Mouse (Mus musculus): ENCODE measurements around the gene Polr1a.

Polr1a gene

DNA sequence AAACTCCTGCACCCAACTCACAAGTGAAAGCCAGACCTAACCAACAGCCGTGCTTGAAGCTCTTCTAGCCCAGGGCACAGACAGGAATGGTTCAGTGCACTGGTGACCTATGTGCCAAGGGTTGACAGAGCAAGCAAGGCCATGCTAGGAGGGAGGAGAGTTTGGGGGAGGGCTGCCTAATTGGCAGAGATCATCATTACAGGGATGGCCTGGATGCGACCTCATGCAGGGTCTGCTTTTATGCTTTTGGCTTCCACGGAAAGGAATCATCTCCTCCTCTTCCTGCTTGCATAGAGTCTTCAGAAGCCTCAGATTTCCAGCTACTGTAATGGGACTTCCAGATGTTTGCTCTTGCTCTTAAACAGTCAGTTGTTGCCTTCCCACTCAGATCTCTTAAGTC is 40.9 kb downstream of the Polr1a start:
- DNase-seq (ENCODE audit: inconsistent ontology term) = no peak

DNA sequence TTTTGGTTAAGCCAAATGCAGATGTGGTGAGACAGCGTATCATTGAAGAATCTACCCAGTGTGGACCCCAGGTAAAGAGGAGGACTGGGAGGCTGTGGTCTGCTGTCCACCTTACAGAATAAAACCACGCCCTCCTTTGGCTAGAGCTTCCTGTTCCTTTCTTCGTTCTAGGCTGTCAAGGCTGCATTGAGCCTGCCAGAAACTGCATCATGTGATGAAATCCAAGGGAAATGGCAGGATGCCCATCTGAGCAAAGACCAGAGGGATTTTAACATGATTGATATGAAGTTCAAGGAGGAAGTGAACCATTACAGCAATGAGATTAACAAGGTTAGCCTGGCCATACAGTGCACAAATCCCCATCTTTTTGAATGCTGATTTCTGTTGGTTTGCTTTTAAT is 41.7 kb downstream of the Polr1a start:
- DNase-seq (ENCODE audit: inconsistent ontology term) = peak; percentile 44

DNA sequence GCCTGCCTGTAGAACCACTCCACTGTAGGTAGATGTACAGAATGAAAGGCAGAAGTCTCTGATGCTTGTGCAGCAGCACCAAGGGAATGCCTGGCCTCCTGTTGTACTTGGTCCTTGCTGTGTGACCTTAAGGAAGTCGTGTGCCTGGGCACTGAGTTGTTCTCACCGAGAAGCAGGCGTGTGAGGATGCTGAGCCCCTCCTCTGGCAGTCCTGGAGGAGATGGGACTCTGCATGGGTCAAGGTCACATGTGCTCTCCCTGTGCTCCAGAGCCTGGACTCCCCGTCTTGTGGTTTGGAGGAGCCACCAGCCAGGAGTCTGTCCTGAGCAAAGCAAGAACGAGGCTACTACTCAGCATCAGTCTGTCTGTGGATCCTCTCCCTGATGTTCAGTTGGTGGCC is 42.3 kb downstream of the Polr1a start:
- no peak for DNase-seq (ENCODE audit: inconsistent ontology term)

DNA sequence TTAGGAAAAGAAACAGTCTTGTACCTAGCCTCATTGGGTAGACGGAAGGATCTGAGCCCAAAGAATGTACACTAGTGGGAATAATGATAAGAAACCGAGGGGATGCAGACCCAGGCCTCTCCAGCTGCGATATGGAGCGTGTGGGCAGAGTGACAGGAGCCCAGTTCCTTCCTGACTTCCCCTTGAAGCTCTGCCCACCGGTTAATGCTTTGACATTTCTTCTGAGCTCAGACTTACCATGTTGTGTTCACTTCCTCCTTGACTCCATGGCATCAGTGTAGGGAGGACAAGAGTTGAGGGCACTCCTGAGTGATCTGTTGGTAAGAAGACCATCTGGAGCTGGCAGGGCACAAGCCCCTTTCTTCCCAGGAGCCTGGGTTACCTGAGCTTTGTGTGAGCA is 53.3 kb downstream of the Polr1a start:
- no peak for DNase-seq (ENCODE audit: inconsistent ontology term)

DNA sequence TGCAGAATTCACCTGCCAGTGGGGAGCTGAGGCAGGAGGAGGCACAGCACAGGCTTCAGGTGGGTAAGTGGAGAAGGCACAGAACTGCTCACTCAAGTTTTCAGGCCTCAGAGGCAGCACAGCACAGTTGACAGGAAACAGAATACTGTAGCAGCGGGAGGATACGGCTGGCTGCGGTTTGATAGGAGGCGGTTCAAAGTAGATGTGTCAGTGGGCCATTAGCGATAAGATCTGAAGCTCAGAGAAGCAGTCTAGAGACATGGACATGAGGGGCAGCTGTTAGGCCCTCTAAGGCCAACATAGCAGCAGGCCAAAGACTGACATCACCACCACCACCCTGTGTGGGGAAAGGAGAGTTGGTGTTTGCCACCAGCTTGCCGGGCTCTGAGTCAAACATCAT is 53.9 kb downstream of the Polr1a start:
- no peak for DNase-seq (ENCODE audit: inconsistent ontology term)

DNA sequence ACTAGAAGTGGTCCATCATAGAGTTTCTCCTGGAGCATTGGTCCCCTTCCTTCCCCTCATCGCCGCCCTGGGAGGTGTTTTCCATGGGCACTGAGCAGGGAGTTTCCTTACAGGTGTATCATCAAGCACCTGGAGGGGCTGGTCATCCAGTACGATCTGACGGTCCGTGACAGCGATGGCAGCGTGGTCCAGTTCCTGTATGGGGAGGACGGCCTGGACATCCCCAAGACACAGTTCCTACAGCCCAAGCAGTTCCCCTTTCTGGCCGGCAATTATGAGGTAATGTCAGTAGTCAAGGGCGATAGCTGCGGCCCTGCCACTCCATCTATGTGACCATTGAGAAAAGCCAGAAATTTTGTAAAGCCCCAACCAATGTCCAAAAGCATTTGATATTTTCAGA is 54.7 kb downstream of the Polr1a start:
- DNase-seq (ENCODE audit: inconsistent ontology term) = no peak

DNA sequence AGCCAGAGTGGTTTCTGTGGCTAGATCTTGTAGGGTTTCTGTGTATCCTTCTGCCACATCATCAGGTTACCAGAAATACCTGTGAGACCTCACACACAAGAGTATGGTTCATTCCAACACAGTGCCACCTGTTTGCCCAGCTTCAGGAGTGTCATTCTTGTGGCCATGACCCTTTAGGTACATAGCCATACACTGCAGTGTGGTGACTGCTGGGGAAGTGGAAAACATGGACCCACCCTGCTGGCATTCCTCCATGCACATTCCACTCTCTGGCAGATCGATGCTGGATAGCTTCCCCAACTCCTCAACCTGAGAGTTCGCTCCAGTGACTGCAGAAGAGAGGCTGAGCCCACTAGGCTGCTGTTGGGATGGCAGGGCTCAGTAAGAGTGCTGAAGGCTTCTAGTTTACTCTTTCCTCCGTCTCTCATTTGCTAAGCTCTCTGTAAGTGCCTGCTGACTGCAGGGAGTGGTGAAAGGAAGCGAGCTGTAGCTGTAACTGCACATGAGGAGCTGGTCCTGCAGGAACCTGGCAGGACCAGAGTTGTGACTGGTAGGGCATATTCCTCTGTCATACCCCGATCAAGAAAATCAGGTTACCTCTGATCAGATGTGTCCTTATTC is 57.9 kb downstream of the Polr1a start:
- no peak for DNase-seq (ENCODE audit: inconsistent ontology term)

DNA sequence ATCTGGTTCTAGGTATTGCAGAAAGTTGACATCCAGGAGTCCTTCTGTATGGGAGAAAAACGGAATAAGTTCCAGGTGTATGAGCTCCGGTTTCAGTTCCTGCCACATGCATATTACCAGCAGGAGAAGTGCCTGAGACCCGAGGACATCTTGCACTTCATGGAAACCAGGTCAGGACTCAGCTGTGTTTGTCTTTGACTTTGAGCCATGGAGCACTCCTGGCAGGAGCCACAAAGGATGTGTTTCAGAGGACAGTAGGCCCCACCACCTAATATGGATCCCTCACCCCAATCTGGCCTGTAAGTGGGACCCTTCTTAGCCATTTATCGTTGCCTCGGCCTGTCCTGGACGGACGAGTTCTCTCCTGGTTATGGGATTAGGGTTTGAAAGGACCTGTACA is 59.0 kb downstream of the Polr1a start:
- no peak for DNase-seq (ENCODE audit: inconsistent ontology term)

DNA sequence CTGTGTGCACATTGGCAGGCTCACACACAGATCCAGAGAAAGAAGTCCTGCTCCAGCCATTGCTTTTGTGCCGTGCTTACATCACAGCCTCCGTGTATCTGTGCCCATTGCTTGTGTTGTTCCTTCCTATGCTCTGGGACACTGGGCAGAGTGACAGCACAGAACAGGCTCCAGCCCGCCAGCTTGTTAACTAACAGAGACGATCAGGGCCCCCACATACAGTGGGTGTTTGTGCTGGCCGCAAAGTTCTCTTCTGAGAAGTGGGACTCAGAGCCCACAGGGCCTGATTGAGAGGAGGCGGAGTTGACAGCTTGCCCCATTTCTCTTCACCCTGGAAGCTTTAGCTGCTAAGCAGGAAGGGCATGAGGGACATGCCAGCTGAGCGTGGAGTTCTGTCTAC is 60.6 kb downstream of the Polr1a start:
- DNase-seq (ENCODE audit: inconsistent ontology term) = no peak

DNA sequence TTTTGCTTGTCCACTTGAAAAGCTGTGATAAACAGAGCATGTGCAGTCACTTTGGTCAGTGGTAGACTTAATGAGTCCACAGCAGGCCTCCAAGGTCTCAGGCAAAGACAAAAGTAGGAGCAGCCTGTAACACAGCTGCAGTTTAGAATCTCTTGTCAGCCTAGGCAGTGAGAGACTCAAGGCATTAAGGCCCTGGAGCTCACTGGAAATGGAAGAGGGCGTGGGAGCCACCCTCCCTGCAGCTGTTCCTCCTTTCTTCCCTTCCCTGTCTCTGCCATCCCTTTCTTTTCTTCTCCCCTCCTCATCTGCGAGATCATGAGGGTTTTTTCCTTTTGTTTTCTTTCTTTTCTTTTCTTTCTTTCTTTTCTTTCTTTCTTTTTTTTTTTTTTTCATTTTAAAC is 61.3 kb downstream of the Polr1a start:
- no peak for DNase-seq (ENCODE audit: inconsistent ontology term)

DNA sequence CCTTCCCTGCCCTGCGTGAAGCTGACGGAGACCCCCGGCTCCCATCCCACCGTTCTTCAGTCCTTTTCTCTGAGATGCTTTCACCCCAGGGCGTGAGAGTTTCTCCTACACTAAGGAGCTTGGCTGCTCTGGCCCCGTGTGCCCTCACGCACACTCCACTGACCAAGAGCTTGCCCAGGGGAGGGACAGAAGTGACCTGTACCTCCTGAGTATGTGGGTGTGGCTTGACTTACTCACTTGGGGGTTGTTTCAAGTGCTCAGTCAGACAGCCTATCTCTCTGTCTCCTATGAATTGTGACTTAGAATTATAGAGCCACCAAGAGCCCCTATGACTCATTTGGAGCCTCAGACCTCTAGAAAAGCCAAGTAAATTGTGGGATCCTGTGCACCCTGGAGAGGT is 67.7 kb downstream of the Polr1a start:
- no peak for DNase-seq (ENCODE audit: inconsistent ontology term)

DNA sequence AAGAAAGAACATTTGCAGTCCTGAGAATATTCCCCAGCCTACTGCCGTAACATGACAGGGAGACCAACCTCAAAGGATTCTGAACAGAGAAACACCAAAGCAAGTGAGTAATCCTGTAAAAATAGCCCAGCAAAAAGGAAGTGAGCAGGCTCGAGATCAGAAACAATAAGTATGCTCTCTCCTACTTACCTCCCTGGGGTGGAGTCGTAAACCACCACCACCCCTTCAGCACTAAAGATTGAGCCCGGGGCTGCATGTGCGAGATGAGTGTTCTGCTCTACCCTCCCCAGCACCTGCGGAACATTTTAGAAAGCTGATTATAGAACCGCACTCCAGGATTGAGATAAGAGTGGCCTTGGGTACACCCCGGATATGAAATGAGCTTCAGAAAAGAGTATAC is 71.3 kb downstream of the Polr1a start:
- DNase-seq (ENCODE audit: inconsistent ontology term) = no peak

DNA sequence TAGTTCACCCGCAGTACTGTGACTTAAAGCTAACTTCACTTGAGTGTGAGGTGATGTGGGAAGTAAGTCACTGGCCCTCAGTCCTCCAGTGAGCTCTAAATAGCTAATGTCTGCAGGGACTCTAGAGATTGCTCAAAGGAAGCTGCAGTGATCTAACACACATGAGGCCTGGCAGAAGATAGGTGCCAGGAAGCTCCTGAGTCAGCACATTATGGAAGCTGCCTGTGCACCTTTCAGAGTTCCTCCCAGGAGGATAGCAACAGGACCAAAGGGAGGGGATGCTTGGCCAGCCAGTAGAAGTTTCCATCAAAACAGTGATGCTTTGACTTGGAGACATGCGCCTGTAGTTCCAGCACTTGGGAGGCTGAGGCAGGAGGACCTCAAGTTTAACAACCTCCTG is 71.7 kb downstream of the Polr1a start:
- no peak for DNase-seq (ENCODE audit: inconsistent ontology term)

DNA sequence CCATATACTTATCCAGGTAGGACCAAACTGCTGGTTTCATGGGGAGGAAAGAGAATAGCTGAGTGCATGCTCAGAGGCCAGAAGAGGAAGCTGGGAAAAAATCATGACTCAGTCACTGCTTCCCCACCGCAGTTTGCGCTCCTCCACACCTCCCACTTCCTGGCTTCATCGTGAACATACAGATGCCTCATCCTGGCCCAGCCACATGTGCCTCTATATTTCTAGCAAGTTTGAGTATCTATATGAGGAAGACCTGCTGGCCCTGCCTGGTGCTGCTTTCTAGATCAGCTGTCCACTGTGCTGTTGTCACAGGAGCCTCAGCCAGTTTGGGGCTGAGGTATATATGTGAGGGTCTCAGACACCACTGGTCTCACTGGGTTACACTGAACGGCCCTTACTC is 72.6 kb downstream of the Polr1a start:
- no peak for DNase-seq (ENCODE audit: inconsistent ontology term)

DNA sequence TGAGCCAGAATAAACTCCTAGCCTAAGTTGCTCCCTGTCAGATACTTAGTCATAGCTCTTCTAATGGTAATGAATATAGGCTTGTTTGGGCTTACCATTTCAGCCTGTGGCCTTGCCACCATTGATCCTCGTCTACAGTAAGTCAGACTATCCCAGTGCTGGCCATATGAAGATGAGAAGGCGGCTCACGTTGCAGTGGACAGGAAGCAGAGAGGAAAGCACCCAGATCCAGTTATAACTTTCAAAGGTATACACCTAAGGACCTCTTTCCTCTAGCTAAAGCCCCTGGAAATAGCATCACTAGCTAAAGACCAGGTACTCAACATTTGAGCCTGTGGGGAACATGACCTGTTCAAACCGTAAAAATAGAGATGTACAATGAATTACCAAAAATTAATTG is 77.1 kb downstream of the Polr1a start:
- DNase-seq (ENCODE audit: inconsistent ontology term) = no peak

DNA sequence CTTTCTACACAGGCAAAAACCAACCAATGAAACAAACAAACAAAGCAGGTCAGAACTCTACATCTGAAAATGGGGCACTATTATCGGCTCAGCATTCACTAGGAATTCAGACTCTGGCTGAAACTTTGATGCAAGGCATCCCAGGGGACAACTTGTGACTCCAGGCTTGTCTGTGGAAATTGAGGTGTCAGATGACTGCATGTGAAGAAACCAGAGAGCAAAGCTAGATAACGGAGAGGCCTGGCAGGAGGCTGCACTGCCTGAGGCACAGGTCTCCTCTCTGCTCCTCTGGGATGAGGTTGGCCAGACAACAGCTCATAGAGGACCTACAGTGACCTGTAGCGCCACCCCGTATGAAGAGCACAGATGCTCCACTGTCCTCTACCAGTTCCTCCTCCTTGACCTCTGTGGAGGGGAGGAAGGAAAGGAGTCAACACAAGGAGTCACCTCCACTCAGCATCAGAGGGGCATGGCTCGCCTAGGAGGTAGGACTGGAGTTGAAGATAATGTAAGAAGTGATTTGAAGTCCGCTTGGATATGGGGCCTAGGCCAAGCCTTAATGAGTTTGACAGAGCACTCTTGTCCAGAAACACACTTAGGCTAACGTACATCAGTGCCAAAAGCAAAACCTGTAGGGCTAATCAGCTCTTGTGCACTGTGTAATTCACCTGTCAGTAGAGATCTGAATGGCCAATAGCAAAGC is 78.8 kb downstream of the Polr1a start:
- no peak for DNase-seq (ENCODE audit: inconsistent ontology term)

DNA sequence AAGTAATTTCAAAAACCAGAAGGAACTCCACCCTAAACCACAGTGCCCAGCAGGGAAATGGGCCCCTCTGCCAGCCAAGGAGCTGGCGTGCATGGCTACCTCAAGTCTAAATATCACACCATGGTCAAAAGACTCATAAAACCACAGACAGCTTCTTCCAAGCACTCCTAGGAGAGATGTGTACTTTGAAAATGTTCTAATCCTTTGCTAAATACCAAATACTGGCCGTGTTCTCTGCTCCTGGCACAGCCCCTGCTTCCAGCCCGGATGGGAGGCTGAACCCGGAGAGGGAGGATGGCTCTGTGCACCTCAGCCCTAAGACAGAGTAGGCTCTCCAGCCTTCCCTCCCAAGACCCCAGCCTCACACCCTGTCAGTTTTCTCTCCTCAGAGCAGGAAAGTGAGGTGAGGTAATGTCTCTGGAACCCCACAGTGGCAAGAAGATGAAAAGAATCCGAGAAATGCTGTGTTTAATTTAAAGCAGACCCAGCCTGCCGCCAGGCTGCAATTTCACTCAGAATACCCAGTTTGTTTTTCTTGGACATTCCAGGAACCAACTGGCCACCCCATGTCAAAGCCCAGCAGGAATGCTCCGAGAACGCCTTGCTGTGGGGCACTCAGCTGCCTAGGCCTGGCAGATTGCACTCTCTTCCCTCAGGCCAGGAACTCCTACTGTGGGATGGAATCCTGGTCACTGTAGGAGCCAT is 80.9 kb downstream of the Polr1a start:
- peak; percentile 92 for DNase-seq (ENCODE audit: inconsistent ontology term)

DNA sequence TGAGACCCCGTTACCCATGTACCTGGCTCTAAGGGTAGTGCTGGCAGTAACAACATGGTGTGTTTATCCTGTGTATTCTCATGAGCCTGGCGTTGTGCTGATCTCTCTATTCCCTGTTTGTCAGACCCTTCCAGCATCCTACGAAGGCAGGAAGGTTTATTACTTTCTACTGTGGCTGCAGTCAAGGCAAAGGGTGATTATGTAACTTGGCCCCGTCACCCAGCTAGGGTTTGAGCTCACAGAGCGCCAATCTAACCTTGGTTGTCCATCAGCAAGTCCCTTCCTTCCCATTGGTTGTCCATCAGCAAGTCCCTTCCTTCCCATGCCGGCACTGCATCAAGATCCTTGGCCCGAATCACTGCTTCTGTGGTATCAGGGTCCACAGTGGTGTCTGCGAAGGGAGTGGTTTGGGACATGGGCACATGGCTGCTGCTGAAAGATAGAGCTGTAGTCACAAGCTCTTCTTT is 81.6 kb downstream of the Polr1a start:
- peak; percentile 58 for DNase-seq (ENCODE audit: inconsistent ontology term)

DNA sequence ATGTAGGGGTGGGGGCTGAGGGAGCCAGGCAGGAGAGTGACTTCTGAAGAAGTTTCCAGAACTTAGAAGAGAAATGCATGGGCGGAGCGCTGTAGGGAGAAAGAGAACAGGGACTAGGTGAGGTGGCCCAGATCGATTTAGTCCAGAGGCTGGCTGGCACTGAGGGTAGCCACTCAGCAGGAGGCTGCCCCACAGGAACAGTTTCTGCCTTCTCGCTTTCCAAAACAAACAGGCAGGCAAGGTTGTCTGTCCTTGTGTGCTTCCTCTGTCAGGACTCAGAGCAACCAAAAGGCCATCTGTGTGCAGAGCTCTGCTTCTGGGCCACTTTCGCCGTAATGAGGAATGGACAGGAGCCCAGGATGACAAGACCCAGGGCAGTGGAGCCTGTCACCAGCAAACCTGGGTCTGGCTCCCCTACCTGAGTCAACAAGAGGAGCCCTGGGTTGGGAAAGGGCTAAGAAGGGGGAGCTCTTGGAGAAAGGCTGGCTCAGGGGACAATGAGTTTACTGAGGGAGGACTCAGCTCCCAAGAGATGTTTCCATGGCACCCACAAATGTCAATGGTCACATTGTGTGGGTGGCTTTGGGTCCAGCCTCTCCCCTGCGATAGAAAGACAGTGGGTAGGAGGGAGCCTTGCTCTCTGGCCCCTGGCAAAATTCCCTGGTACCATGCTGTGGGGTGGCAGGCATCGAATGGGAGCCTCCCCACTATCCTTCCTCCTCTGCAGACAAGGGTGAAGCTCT is 82.5 kb downstream of the Polr1a start:
- DNase-seq (ENCODE audit: inconsistent ontology term) = peak; percentile 72

DNA sequence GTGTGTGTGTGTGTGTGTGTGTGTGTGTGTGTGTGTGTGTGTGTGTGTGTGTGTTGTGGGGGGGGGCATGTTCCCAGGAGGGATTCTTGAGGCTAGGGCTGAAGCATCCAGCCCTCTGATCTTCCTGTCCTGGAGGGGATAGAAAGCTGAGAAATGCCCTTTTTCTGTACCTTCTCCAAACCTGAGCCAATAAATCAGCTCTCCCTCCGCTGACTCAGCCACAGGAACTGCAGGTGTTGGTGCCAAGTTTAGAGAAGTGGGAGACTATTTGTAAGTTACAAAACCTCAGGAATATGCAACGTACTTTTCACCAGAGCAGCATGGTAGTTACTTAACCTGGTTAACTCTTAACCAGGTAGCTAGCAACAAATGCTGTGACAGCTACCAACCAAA is 83.1 kb downstream of the Polr1a start:
- peak; percentile 62 for DNase-seq (ENCODE audit: inconsistent ontology term)

DNA sequence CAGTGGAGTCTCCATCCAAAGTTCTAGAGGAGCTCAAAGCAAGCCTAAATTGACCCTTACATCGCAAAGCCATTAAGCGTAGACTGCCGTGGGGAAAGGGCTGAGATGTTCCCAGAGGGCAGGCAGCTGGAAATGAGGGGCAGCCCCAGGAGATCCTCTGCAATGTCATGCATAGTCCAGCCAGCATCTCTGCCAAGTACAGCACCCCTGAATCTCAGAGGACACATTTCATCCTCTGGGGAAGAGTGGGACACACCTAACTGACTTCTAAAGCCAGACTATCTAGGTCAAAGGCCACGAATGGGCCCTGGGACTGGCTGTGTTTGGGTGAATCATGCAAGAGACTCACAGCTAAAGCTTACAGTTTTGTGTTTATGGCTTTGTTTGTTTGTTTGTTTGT is 85.2 kb downstream of the Polr1a start:
- DNase-seq (ENCODE audit: inconsistent ontology term) = no peak

DNA sequence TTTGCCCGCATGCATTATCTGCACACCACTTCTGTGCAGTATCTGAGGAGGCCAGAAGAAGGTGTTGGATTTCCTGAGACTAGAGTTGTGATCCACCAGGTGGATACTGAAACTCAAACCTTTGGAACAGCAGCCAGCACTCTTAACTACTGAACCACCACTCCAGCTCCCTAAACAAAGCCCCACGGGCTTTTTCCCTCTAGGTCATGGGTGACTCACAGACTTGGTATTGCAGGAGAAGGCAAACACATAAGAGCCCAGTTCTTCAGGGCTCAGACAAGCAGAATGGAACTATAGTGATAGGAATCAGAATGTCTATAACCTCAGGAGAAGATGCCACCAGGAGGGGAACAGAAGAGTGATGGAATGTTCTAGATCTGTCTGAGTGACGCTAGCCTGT is 86.2 kb downstream of the Polr1a start:
- DNase-seq (ENCODE audit: inconsistent ontology term) = peak; percentile 42
